Mouse (Mus musculus): ENCODE measurements around the gene Kdm2a.

The Kdm2a gene

GRCm38 (mm10) chr19:4397798-4398629 is at the start of gene Kdm2a:
Gene Kdm2a (minus strand): TSS chr19:4398285.
- peak; percentile 35 for DNase-seq (ENCODE audit: low spot score)

- DNase-seq (ENCODE audit: low spot score), result no peak
These were observed 49.4 kb upstream of the Kdm2a start for GRCm38 (mm10) chr19:4447445-4447844.

- no peak for DNase-seq (ENCODE audit: low spot score)
These were observed 48.8 kb upstream of the Kdm2a start for GRCm38 (mm10) chr19:4446661-4447420.

- peak; percentile 55 for DNase-seq (ENCODE audit: low spot score)
These were observed 44.3 kb upstream of the Kdm2a start for GRCm38 (mm10) chr19:4442408-4442807.

GRCm38 (mm10) chr19:4441621-4442161 is 43.6 kb upstream of the Kdm2a start:
- no peak for DNase-seq (ENCODE audit: low spot score)

- DNase-seq (ENCODE audit: low spot score), result no peak
These were observed 43.1 kb upstream of the Kdm2a start for GRCm38 (mm10) chr19:4441090-4441591.

GRCm38 (mm10) chr19:4440222-4440621 is 42.1 kb upstream of the Kdm2a start:
- no peak for DNase-seq (ENCODE audit: low spot score)

GRCm38 (mm10) chr19:4439161-4439801 is 41.2 kb upstream of the Kdm2a start, which contains the start of gene Rhod:
Gene Rhod (minus strand): TSS chr19:4439432.
- no peak for DNase-seq (ENCODE audit: low spot score)

- DNase-seq (ENCODE audit: low spot score), result no peak
These were observed 40.7 kb upstream of the Kdm2a start for GRCm38 (mm10) chr19:4438791-4439160.

- DNase-seq (ENCODE audit: low spot score), result no peak
These were observed 39.8 kb upstream of the Kdm2a start for GRCm38 (mm10) chr19:4437886-4438285.

- DNase-seq (ENCODE audit: low spot score), result no peak
These were observed 38.2 kb upstream of the Kdm2a start for GRCm38 (mm10) chr19:4436254-4436653.

GRCm38 (mm10) chr19:4434999-4435398 is 36.9 kb upstream of the Kdm2a start:
- DNase-seq (ENCODE audit: low spot score), result no peak

- DNase-seq (ENCODE audit: low spot score), result no peak
These were observed 35.7 kb upstream of the Kdm2a start for GRCm38 (mm10) chr19:4433756-4434155.

GRCm38 (mm10) chr19:4430091-4430620 is 32.1 kb upstream of the Kdm2a start:
- DNase-seq (ENCODE audit: low spot score), result no peak

GRCm38 (mm10) chr19:4425610-4426366 is 27.7 kb upstream of the Kdm2a start:
- no peak for DNase-seq (ENCODE audit: low spot score)

- no peak for DNase-seq (ENCODE audit: low spot score)
These were observed 24.9 kb upstream of the Kdm2a start for GRCm38 (mm10) chr19:4423021-4423420.

- DNase-seq (ENCODE audit: low spot score), result no peak
These were observed 24.5 kb upstream of the Kdm2a start for GRCm38 (mm10) chr19:4422581-4422980.

- DNase-seq (ENCODE audit: low spot score), result no peak
These were observed 22.2 kb upstream of the Kdm2a start for GRCm38 (mm10) chr19:4420153-4420910.

- DNase-seq (ENCODE audit: low spot score), result no peak
These were observed 21.6 kb upstream of the Kdm2a start for GRCm38 (mm10) chr19:4419711-4420110.

GRCm38 (mm10) chr19:4417713-4418112 is 19.6 kb upstream of the Kdm2a start:
- no peak for DNase-seq (ENCODE audit: low spot score)
